Mouse (Mus musculus) thymus, adult 2 months (tissue): ENCODE results near the gene Pde10a.

Experiments
- CTCF ChIP-seq: fragments of 200-500 bp; IDR thresholded peaks from 2 replicates; pipeline ENCODE4 v1.5.1; 2012; ENCODE audit warnings: mild to moderate bottlenecking, control low read depth, low read length, moderate library complexity, borderline replicate concordance; ENCODE audit not compliant: control insufficient read depth, poor library complexity, insufficient read depth; ENCODE audit errors: extremely low read depth
- POLR2A ChIP-seq: fragments of 200-500 bp; IDR thresholded peaks from 2 replicates; pipeline ENCODE4 v1.6.1; 2012; ENCODE audit warnings: mild to moderate bottlenecking, low read length, control low read depth, moderate library complexity; ENCODE audit not compliant: control insufficient read depth, poor library complexity, insufficient read depth; ENCODE audit errors: extremely low read depth

- no peak for TF ChIP-seq POLR2A
- no peak for TF ChIP-seq CTCF
Measured at GRCm38 (mm10) chr17:8698265-8698664, 173.1 kb downstream of the Pde10a start.
